Mouse (Mus musculus): ENCODE data around the gene Nfu1. TPM values are rescaled to one million over a fixed set of nuclear protein-coding genes. Genes with fewer than 3 reads are reported as not detected.
"Not testable (repeated sequence)": the region's sequence is repeated elsewhere in the genome, so short reads cannot be mapped to it uniquely, and the experiment has no call there.

Gene Nfu1
- polyA plus RNA-seq, 1 experiment from 2014 or later = 86.4 TPM

GRCm38 (mm10) chr6:87032401-87032800, 23.4 kb downstream of the Nfu1 start:
- H3K9me3 ChIP-seq = no peaks in the 10 kb centered on the region
- H3K36me3 ChIP-seq (replicated peaks) = peaks cover 9% of the 10 kb centered on the region
- H3K4me3 ChIP-seq (replicated peaks) = no peak overlapping the region
- no peak overlapping the region for H3K9ac ChIP-seq
- no peak for ATAC-seq (ENCODE audit: low FRiP score)
- WGBS = 89% methylated on average over 3 of the region's 3 CpGs
- no peaks in the 10 kb centered on the region for H3K27me3 ChIP-seq
- H3K4me1 ChIP-seq = no peaks in the 10 kb centered on the region
- no peak overlapping the region for H3K4me2 ChIP-seq
- H3K27ac ChIP-seq = no peak overlapping the region

GRCm38 (mm10) chr6:87034395-87034794, 25.4 kb downstream of the Nfu1 start:
- no peak overlapping the region for H3K9ac ChIP-seq
- no peaks in the 10 kb centered on the region for H3K27me3 ChIP-seq
- H3K36me3 ChIP-seq (replicated peaks) = peaks cover 3% of the 10 kb centered on the region; the same call in 1 of the 2 replicates
- 89% methylated on average over 3 of the region's 3 CpGs for WGBS
- H3K27ac ChIP-seq = no peak overlapping the region
- H3K4me2 ChIP-seq = no peak overlapping the region
- no peak overlapping the region for H3K4me3 ChIP-seq (replicated peaks)
- no peaks in the 10 kb centered on the region for H3K9me3 ChIP-seq
- ATAC-seq (ENCODE audit: low FRiP score) = no peak
- H3K4me1 ChIP-seq = no peaks in the 10 kb centered on the region

- Histone ChIP-seq H3K4me1 (no peaks in the 10 kb centered on the region), H3K4me3 (replicated peaks) (no peak overlapping the region), H3K4me2 (no peak overlapping the region), H3K36me3 (replicated peaks) (no peaks in the 10 kb centered on the region), H3K9me3 (no peaks in the 10 kb centered on the region), H3K9ac (no peak overlapping the region), H3K27me3 (no peaks in the 10 kb centered on the region), H3K27ac (no peak overlapping the region)
- no peak for ATAC-seq (ENCODE audit: low FRiP score)
- 89% methylated on average over 10 of the region's 10 CpGs for WGBS
Observed at GRCm38 (mm10) chr6:87037826-87038620, 29.0 kb downstream of the Nfu1 start.

GRCm38 (mm10) chr6:87039161-87039560, 30.1 kb downstream of the Nfu1 start:
- H3K36me3 ChIP-seq (replicated peaks) = no peaks in the 10 kb centered on the region
- H3K4me1 ChIP-seq = peaks cover 6% of the 10 kb centered on the region
- no peak overlapping the region for H3K4me3 ChIP-seq (replicated peaks)
- no peaks in the 10 kb centered on the region for H3K9me3 ChIP-seq
- WGBS = 88% methylated on average over 8 of the region's 8 CpGs
- H3K9ac ChIP-seq = no peak overlapping the region
- no peak overlapping the region for H3K27ac ChIP-seq
- ATAC-seq (ENCODE audit: low FRiP score) = no peak
- H3K4me2 ChIP-seq = no peak overlapping the region
- H3K27me3 ChIP-seq = no peaks in the 10 kb centered on the region

GRCm38 (mm10) chr6:87040971-87041370, 31.9 kb downstream of the Nfu1 start:
- Histone ChIP-seq H3K27me3 (no peaks in the 10 kb centered on the region), H3K9me3 (no peaks in the 10 kb centered on the region), H3K4me2 (no peak overlapping the region), H3K9ac (no peak overlapping the region), H3K36me3 (replicated peaks) (no peaks in the 10 kb centered on the region), H3K4me3 (replicated peaks) (no peak overlapping the region), H3K27ac (no peak overlapping the region), H3K4me1 (peaks cover 9% of the 10 kb centered on the region)
- WGBS = 73% methylated on average over 4 of the region's 4 CpGs
- ATAC-seq (ENCODE audit: low FRiP score) = no peak

- Histone ChIP-seq H3K27me3 (no peaks in the 10 kb centered on the region), H3K9ac (no peak overlapping the region), H3K4me3 (replicated peaks) (no peak overlapping the region), H3K36me3 (replicated peaks) (no peaks in the 10 kb centered on the region), H3K9me3 (no peaks in the 10 kb centered on the region), H3K4me2 (peak overlapping the region; percentile 76; the same call in 1 of the 2 replicates), H3K4me1 (peaks cover 9% of the 10 kb centered on the region), H3K27ac (no peak overlapping the region)
- ATAC-seq (ENCODE audit: low FRiP score) = no peak
- WGBS = 90% methylated on average over 7 of the region's 7 CpGs
Observed at GRCm38 (mm10) chr6:87041431-87041830, 32.4 kb downstream of the Nfu1 start.

GRCm38 (mm10) chr6:87042004-87042336, 32.9 kb downstream of the Nfu1 start:
- Histone ChIP-seq H3K4me2 (peak overlapping the region; percentile 76), H3K4me3 (replicated peaks) (peak overlapping the region; percentile 73), H3K36me3 (replicated peaks) (no peaks in the 10 kb centered on the region), H3K27me3 (no peaks in the 10 kb centered on the region), H3K9me3 (no peaks in the 10 kb centered on the region), H3K27ac (peak overlapping the region; percentile 96), H3K9ac (peak overlapping the region; percentile 87), H3K4me1 (peaks cover 9% of the 10 kb centered on the region)
- under 1% methylated on average over 11 of the region's 11 CpGs for WGBS
- peak; percentile 2; the same call in 1 of the 2 replicates for ATAC-seq (ENCODE audit: low FRiP score)

GRCm38 (mm10) chr6:87042337-87043130, 33.5 kb downstream of the Nfu1 start, which contains the start of gene Gfpt1:
TSS of gene Gfpt1 (plus strand) at chr6:87042846.
- peak within 1 kb of the TSS; percentile 73 for H3K4me3 ChIP-seq (replicated peaks)
- H3K36me3 ChIP-seq (replicated peaks) = no peaks in the 10 kb centered on the region
- H3K9ac ChIP-seq = peak within 1 kb of the TSS; percentile 87
- peak within 1 kb of the TSS; percentile 76 for H3K4me2 ChIP-seq
- under 1% methylated on average over 68 of the region's 68 CpGs for WGBS
- H3K27me3 ChIP-seq = no peaks in the 10 kb centered on the region
- peak within 1 kb of the TSS; percentile 96 for H3K27ac ChIP-seq
- peaks cover 9% of the 10 kb centered on the region for H3K4me1 ChIP-seq
- H3K9me3 ChIP-seq = no peaks in the 10 kb centered on the region
- ATAC-seq (ENCODE audit: low FRiP score) = peak; percentile 96

- H3K4me3 ChIP-seq (replicated peaks) = peak overlapping the region; percentile 73
- H3K9ac ChIP-seq = peak overlapping the region; percentile 87
- peak; percentile 2; the same call in 1 of the 2 replicates for ATAC-seq (ENCODE audit: low FRiP score)
- 0 out of 2 replicates have a peak, but pooled peaks cover 3% of the 10 kb centered on the region for H3K36me3 ChIP-seq (replicated peaks)
- H3K27ac ChIP-seq = peak overlapping the region; percentile 96
- H3K4me2 ChIP-seq = peak overlapping the region; percentile 76
- no peaks in the 10 kb centered on the region for H3K9me3 ChIP-seq
- 5% methylated on average over 9 of the region's 9 CpGs for WGBS
- peaks cover 9% of the 10 kb centered on the region for H3K4me1 ChIP-seq
- no peaks in the 10 kb centered on the region for H3K27me3 ChIP-seq
Observed at GRCm38 (mm10) chr6:87043131-87043516, 34.1 kb downstream of the Nfu1 start.

- H3K4me2 ChIP-seq = no peak overlapping the region
- no peaks in the 10 kb centered on the region for H3K9me3 ChIP-seq
- no peak overlapping the region for H3K9ac ChIP-seq
- H3K4me1 ChIP-seq = peaks cover 9% of the 10 kb centered on the region
- no peak for ATAC-seq (ENCODE audit: low FRiP score)
- no peak overlapping the region for H3K27ac ChIP-seq
- WGBS = 84% methylated on average over 2 of the region's 2 CpGs
- 0 out of 2 replicates have a peak, but pooled peaks cover 4% of the 10 kb centered on the region for H3K36me3 ChIP-seq (replicated peaks)
- H3K4me3 ChIP-seq (replicated peaks) = no peak overlapping the region
- H3K27me3 ChIP-seq = no peaks in the 10 kb centered on the region
Observed at GRCm38 (mm10) chr6:87044895-87045294, 35.9 kb downstream of the Nfu1 start.

GRCm38 (mm10) chr6:87045507-87045906, 36.5 kb downstream of the Nfu1 start:
- Histone ChIP-seq H3K9ac (no peak overlapping the region), H3K27me3 (no peaks in the 10 kb centered on the region), H3K27ac (no peak overlapping the region), H3K9me3 (no peaks in the 10 kb centered on the region), H3K4me2 (no peak overlapping the region), H3K36me3 (replicated peaks) (0 out of 2 replicates have a peak, but pooled peaks cover 4% of the 10 kb centered on the region), H3K4me3 (replicated peaks) (no peak overlapping the region), H3K4me1 (peaks cover 9% of the 10 kb centered on the region)
- WGBS = 68% methylated on average over 3 of the region's 3 CpGs
- no peak for ATAC-seq (ENCODE audit: low FRiP score)

GRCm38 (mm10) chr6:87048712-87049111, 39.7 kb downstream of the Nfu1 start:
- not testable (repeated sequence) for H3K27me3 ChIP-seq; H3K27ac ChIP-seq; H3K9ac ChIP-seq; H3K9me3 ChIP-seq; H3K4me3 ChIP-seq (replicated peaks); H3K4me2 ChIP-seq; H3K4me1 ChIP-seq; ATAC-seq (ENCODE audit: low FRiP score)
- H3K36me3 ChIP-seq (replicated peaks) = peaks cover 28% of the 10 kb centered on the region
- WGBS = 97% methylated on average over 7 of the region's 7 CpGs

Data from forebrain, embryonic 12.5 days (tissue).